ENCODE assay signal across 27 mouse cellular contexts in the genomic region with DNA sequence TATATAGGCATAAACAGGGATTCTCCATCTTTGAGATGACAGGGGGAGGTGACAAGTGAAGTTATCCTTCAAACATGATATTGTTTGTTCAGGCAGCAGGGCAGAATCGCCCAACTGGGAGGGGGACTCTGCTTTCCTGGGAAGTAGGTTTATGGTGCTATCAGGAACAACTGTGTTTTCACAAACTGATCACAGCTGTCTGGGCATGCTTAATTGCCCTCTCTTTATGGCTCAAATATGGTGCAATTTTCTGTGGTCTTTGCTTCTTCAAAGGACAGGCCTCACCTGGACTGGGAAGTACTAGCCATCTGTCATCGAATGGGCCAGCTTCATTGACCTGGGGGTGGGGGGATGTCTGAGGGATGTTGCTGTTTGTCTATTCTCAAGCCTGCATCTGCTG. TPM values are rescaled to one million over a fixed set of nuclear protein-coding genes. Genes with fewer than 3 reads are reported as not detected.
DNase-seq lines count a peak whose midpoint lies in the region; ATAC-seq lines count a peak whose summit lies in the region.
"Had no signal": no experiment of that assay in that cellular context is flagged by ENCODE, and none has a peak within 500 bp of the region (broad histone marks: within the 10 kb centered on the region; RNA-seq: fewer than 3 reads in every experiment).

No protein-coding gene starts in this region.

- DNase-seq in kidney, adult 8-10 months: no peak
- DNase-seq in neural tube, embryonic 10.5 days (ENCODE audit: extremely low spot score, low spot score): no peak
- DNase-seq in large intestine, adult 2 months (ENCODE audit: low read depth, low spot score): peak; percentile 38
- no peak for DNase-seq in frontal cortex, adult 2 months (ENCODE audit: extremely low spot score in 1 of 2, low spot score in 1 of 2)
- no peak for DNase-seq in right cerebral cortex, postnatal 36 days (ENCODE audit: low spot score in 2 of 2)
- DNase-seq: adrenal gland, adult 8-10 months; adrenal gland, postnatal 36 days; cerebellum, adult 18-20 months; cerebellum, adult 9-10 months; cerebellum, postnatal 14 days; forebrain, postnatal 0 days; gastrocnemius, postnatal 25 days; heart, adult 18-20 months; heart, postnatal 10 days; heart, postnatal 36 days had no signal

- no peak overlapping the region for H3K9ac ChIP-seq in kidney, embryonic 14.5 days (ENCODE audit: low read depth, low read length)
- no peak overlapping the region for H3K9ac ChIP-seq in neural tube, embryonic 14.5 days (replicated peaks; ENCODE audit: low read depth, low read length)
- H3K9ac ChIP-seq: forebrain, postnatal 0 days; heart, embryonic 12.5 days; heart, embryonic 15.5 days; hindbrain, embryonic 13.5 days had no signal

- no peak overlapping the region for H3K4me3 ChIP-seq in kidney, embryonic 14.5 days (ENCODE audit: low read length)
- H3K4me3 ChIP-seq in neural tube, embryonic 14.5 days (ENCODE audit: low read depth, low read length): no peak overlapping the region
- H3K4me3 ChIP-seq: forebrain, embryonic 10.5 days; heart, embryonic 12.5 days; heart, embryonic 15.5 days; hindbrain, embryonic 10.5 days; hindbrain, embryonic 13.5 days had no signal

- no peak overlapping the region for H3K27ac ChIP-seq in kidney, embryonic 14.5 days (ENCODE audit: low read depth, low read length)
- H3K27ac ChIP-seq in neural tube, embryonic 14.5 days (ENCODE audit: low read depth, low read length): no peak overlapping the region
- H3K27ac ChIP-seq: forebrain, embryonic 10.5 days; heart, embryonic 15.5 days; hindbrain, embryonic 10.5 days; hindbrain, embryonic 13.5 days had no signal

- H3K9me3 ChIP-seq in kidney, embryonic 14.5 days (ENCODE audit: control insufficient read depth, low read length): no peaks in the 10 kb centered on the region
- no peaks in the 10 kb centered on the region for H3K9me3 ChIP-seq in neural tube, embryonic 14.5 days (ENCODE audit: control insufficient read depth, low read length)
- H3K9me3 ChIP-seq: forebrain, embryonic 10.5 days; heart, embryonic 12.5 days; heart, embryonic 15.5 days; hindbrain, embryonic 10.5 days; hindbrain, embryonic 13.5 days had no signal

- H3K27me3 ChIP-seq in kidney, embryonic 14.5 days (ENCODE audit: control insufficient read depth, insufficient read depth, low read length): no peaks in the 10 kb centered on the region
- H3K27me3 ChIP-seq in neural tube, embryonic 14.5 days (ENCODE audit: control insufficient read depth, insufficient read depth, low read length): no peaks in the 10 kb centered on the region
- H3K27me3 ChIP-seq: heart, embryonic 12.5 days; heart, embryonic 15.5 days; hindbrain, embryonic 13.5 days had no signal

- ATAC-seq in kidney, embryonic 14.5 days (ENCODE audit: low FRiP score, low TSS enrichment): peak; percentile 52; the same call in 1 of the 2 replicates
- ATAC-seq in neural tube, embryonic 14.5 days (ENCODE audit: low read depth): peak; percentile 38; the same call in 1 of the 2 replicates
- ATAC-seq: activated CD4-positive, CD25-positive, alpha-beta regulatory T cell, adult 4 months; forebrain, embryonic 14.5 days; forebrain, postnatal 0 days had no signal

- no peak overlapping the region for H3K4me2 ChIP-seq in kidney, embryonic 14.5 days (replicated peaks; ENCODE audit: low read depth, low read length)
- no peak overlapping the region for H3K4me2 ChIP-seq in neural tube, embryonic 14.5 days (ENCODE audit: low read depth, low read length)
- H3K4me2 ChIP-seq: heart, embryonic 12.5 days; heart, embryonic 15.5 days; hindbrain, embryonic 13.5 days had no signal

- H3K36me3 ChIP-seq in kidney, embryonic 14.5 days (ENCODE audit: control insufficient read depth, insufficient read depth, low read length): no peaks in the 10 kb centered on the region
- no peaks in the 10 kb centered on the region for H3K36me3 ChIP-seq in neural tube, embryonic 14.5 days (ENCODE audit: control insufficient read depth, insufficient read depth, low read length)
- H3K36me3 ChIP-seq: forebrain, embryonic 10.5 days; heart, embryonic 12.5 days; heart, embryonic 15.5 days; hindbrain, embryonic 10.5 days; hindbrain, embryonic 13.5 days had no signal

- 12% methylated on average over 2 of the region's 2 CpGs for WGBS in kidney, embryonic 14.5 days
- WGBS in neural tube, embryonic 14.5 days: 8% methylated on average over 2 of the region's 2 CpGs
- 4% methylated on average over 2 of the region's 2 CpGs for WGBS in large intestine, adult 2 months

- H3K4me1 ChIP-seq in kidney, embryonic 14.5 days (ENCODE audit: control insufficient read depth, insufficient read depth, low read length): no peaks in the 10 kb centered on the region
- H3K4me1 ChIP-seq in neural tube, embryonic 14.5 days (ENCODE audit: control insufficient read depth, insufficient read depth, low read length): no peaks in the 10 kb centered on the region
- H3K4me1 ChIP-seq: forebrain, embryonic 10.5 days; heart, embryonic 12.5 days; heart, embryonic 15.5 days had no signal

RNA-seq across cellular contexts. Expression of a gene that starts 5.7 kb away (rescaled TPM):
- polyA plus RNA-seq in kidney, embryonic 14.5 days (2014; fragmentation: Nextera tagmentation; extraction: Ambion mirVana): not detected in 2 replicates
- polyA plus RNA-seq in neural tube, embryonic 14.5 days (2014; fragmentation: Nextera tagmentation; extraction: Ambion mirVana): not detected in 2 replicates
- polyA plus RNA-seq in large intestine, adult 2 months (2012; rRNA removed): not detected in 2 replicates
- polyA plus RNA-seq in frontal cortex, adult 2 months (2012; rRNA removed): not detected in 2 replicates
- polyA plus RNA-seq: activated CD4-positive, CD25-positive, alpha-beta regulatory T cell, adult 4 months; embryonic facial prominence, embryonic 11.5 days; embryonic facial prominence, embryonic 14.5 days; forebrain, embryonic 10.5 days; forebrain, embryonic 14.5 days; forebrain, postnatal 0 days; gonadal fat pad, adult 2 months; heart, embryonic 12.5 days; heart, embryonic 15.5 days; hindbrain, embryonic 10.5 days; hindbrain, embryonic 13.5 days had no signal

RNA-seq across cellular contexts. Expression of a gene that starts 20.7 kb away (rescaled TPM):
- not detected in 2 replicates for polyA plus RNA-seq in kidney, embryonic 14.5 days (2014; fragmentation: Nextera tagmentation; extraction: Ambion mirVana)
- polyA plus RNA-seq in neural tube, embryonic 14.5 days (2014; fragmentation: Nextera tagmentation; extraction: Ambion mirVana): not detected in 2 replicates
- 726 and 776 TPM in 2 replicates for polyA plus RNA-seq in large intestine, adult 2 months (2012; rRNA removed)
- not detected in 2 replicates for polyA plus RNA-seq in frontal cortex, adult 2 months (2012; rRNA removed)
- polyA plus RNA-seq: activated CD4-positive, CD25-positive, alpha-beta regulatory T cell, adult 4 months; embryonic facial prominence, embryonic 11.5 days; embryonic facial prominence, embryonic 14.5 days; forebrain, embryonic 10.5 days; forebrain, embryonic 14.5 days; forebrain, postnatal 0 days; gonadal fat pad, adult 2 months; heart, embryonic 12.5 days; heart, embryonic 15.5 days; hindbrain, embryonic 10.5 days; hindbrain, embryonic 13.5 days had no signal

RNA-seq across cellular contexts. Expression of a gene that starts 59.4 kb away (rescaled TPM):
- polyA plus RNA-seq in kidney, embryonic 14.5 days (2014; fragmentation: Nextera tagmentation; extraction: Ambion mirVana): not detected in 2 replicates
- polyA plus RNA-seq in neural tube, embryonic 14.5 days (2014; fragmentation: Nextera tagmentation; extraction: Ambion mirVana): not detected in 2 replicates
- not detected in 2 replicates for polyA plus RNA-seq in large intestine, adult 2 months (2012; rRNA removed)
- polyA plus RNA-seq in frontal cortex, adult 2 months (2012; rRNA removed): not detected in 2 replicates
- polyA plus RNA-seq: activated CD4-positive, CD25-positive, alpha-beta regulatory T cell, adult 4 months; embryonic facial prominence, embryonic 11.5 days; embryonic facial prominence, embryonic 14.5 days; forebrain, embryonic 10.5 days; forebrain, embryonic 14.5 days; forebrain, postnatal 0 days; heart, embryonic 12.5 days; heart, embryonic 15.5 days; hindbrain, embryonic 10.5 days; hindbrain, embryonic 13.5 days had no signal

Comparison
In these comparisons a context has a peak if more than half of its experiments do, and no peak if none do; other contexts are left out.
1. RNA of a gene that starts 20.7 kb away (polyA plus RNA-seq): 726 to 776 TPM in large intestine, adult 2 months; not detected in frontal cortex, adult 2 months, not detected in kidney, embryonic 14.5 days and not detected in neural tube, embryonic 14.5 days; every median in the first group is over 100 times any median in the second.